Comparison of ENCODE assay signal across 8 mouse cellular contexts in genomic region chr11:22857705-22858440, GRCm38 (mm10). TPM values are rescaled to one million over a fixed set of nuclear protein-coding genes. Genes with fewer than 3 reads are reported as not detected.
DNase-seq lines count a peak whose midpoint lies in the region; ATAC-seq and TF ChIP-seq lines count a peak whose summit lies in the region.

No protein-coding gene starts in this region.

- peak overlapping the region; percentile 98 for H3K4me2 ChIP-seq in forebrain, postnatal 0 days (ENCODE audit: low read depth)
- H3K4me2 ChIP-seq in limb, embryonic 13.5 days (replicated peaks) = peak overlapping the region; percentile 99

- TF ChIP-seq CTCF in E14TG2a.4 (conservative IDR thresholded peaks at IDR 0.05; ENCODE audit: low read length) = no peak
- no peak for TF ChIP-seq CTCF in forebrain, postnatal 0 days (IDR thresholded peaks at IDR 0.05; ENCODE audit: low read depth)

- peak overlapping the region; percentile 96 for H3K4me3 ChIP-seq in E14TG2a.4 (replicated peaks; ENCODE audit: low read length)
- peak overlapping the region; percentile 74 for H3K4me3 ChIP-seq in forebrain, postnatal 0 days (ENCODE audit: low read depth, low read length)
- H3K4me3 ChIP-seq in limb, embryonic 13.5 days = peak overlapping the region; percentile 72

- no peaks in the 10 kb centered on the region for H3K27me3 ChIP-seq in E14TG2a.4 (ENCODE audit: insufficient read depth, low read length)
- peaks cover 34% of the 10 kb centered on the region for H3K27me3 ChIP-seq in forebrain, postnatal 0 days (ENCODE audit: insufficient read depth, low read length)
- H3K27me3 ChIP-seq in limb, embryonic 13.5 days = peaks cover 64% of the 10 kb centered on the region

- peak; percentile 40 for DNase-seq in embryo, embryonic 10.5 days (ENCODE audit: low spot score)
- DNase-seq in embryo, embryonic 10 days (ENCODE audit: low spot score) = no peak
- peak; percentile 37 for DNase-seq in forebrain, postnatal 0 days
- DNase-seq in urinary bladder, adult 2 months (ENCODE audit: low spot score) = no peak
- DNase-seq in Muller cell, postnatal 12 days (ENCODE audit: inconsistent ontology term) = no peak

- H3K36me3 ChIP-seq in E14TG2a.4 (ENCODE audit: insufficient read depth, low read length) = peaks cover 25% of the 10 kb centered on the region
- H3K36me3 ChIP-seq in forebrain, postnatal 0 days (ENCODE audit: insufficient read depth) = no peaks in the 10 kb centered on the region
- no peaks in the 10 kb centered on the region for H3K36me3 ChIP-seq in limb, embryonic 13.5 days

- no peak for ATAC-seq in forebrain, postnatal 0 days
- no peak for ATAC-seq in limb, embryonic 13.5 days (ENCODE audit: low FRiP score, low read depth)
- ATAC-seq in monocyte, adult 5-6 weeks (replicated peaks; ENCODE audit: insufficient number of reproducible peaks, low FRiP score, low TSS enrichment, poor library complexity, severe bottlenecking) = peak; percentile 53

- H3K4me1 ChIP-seq in E14TG2a.4 (replicated peaks; ENCODE audit: low read depth, low read length) = peaks cover 74% of the 10 kb centered on the region
- peaks cover 11% of the 10 kb centered on the region; the same call in 1 of the 2 replicates for H3K4me1 ChIP-seq in forebrain, postnatal 0 days (ENCODE audit: insufficient read depth)
- peaks cover 22% of the 10 kb centered on the region for H3K4me1 ChIP-seq in limb, embryonic 13.5 days

- 20% methylated on average over 25 of the region's 25 CpGs for WGBS in forebrain, postnatal 0 days
- WGBS in limb, embryonic 13.5 days = 17% methylated on average over 25 of the region's 25 CpGs

- no peak overlapping the region for H3K9ac ChIP-seq in forebrain, postnatal 0 days
- peak overlapping the region; percentile 73; the same call in 1 of the 2 replicates for H3K9ac ChIP-seq in limb, embryonic 13.5 days

- H3K9me3 ChIP-seq in E14TG2a.4 (ENCODE audit: low read length) = no peaks in the 10 kb centered on the region
- no peaks in the 10 kb centered on the region for H3K9me3 ChIP-seq in forebrain, postnatal 0 days (ENCODE audit: low read length)
- no peaks in the 10 kb centered on the region for H3K9me3 ChIP-seq in limb, embryonic 13.5 days

- no peak overlapping the region for H3K27ac ChIP-seq in forebrain, postnatal 0 days (ENCODE audit: low read depth, low read length)
- H3K27ac ChIP-seq in limb, embryonic 13.5 days = no peak overlapping the region

RNA-seq across cellular contexts. Expression of gene B3gnt2, which starts 2.9 kb away (rescaled TPM):
- 3.1 and 6.7 TPM in 2 replicates for total RNA-seq in forebrain, postnatal 0 days (2014; rRNA removed)
- 3.0 and 3.6 TPM in 2 replicates for polyA plus RNA-seq in forebrain, postnatal 0 days (2015; fragmentation: Nextera tagmentation; extraction: Ambion mirVana)
- polyA plus RNA-seq in limb, embryonic 13.5 days (2015; fragmentation: Nextera tagmentation; extraction: Ambion mirVana) = 5.5 TPM in 2 replicates
- 3.6 to 30.4 TPM (median 8.5 TPM) in 3 replicates for total RNA-seq in monocyte, adult 5-6 weeks (2017)
- 22.6 and 25.7 TPM in 2 replicates for polyA plus RNA-seq in urinary bladder, adult 2 months (2012; rRNA removed)

Comparison
In these comparisons a context has a peak if more than half of its experiments do, and no peak if none do; other contexts are left out.
1. DNase-seq: peak in embryo, embryonic 10.5 days (single experiment) and forebrain, postnatal 0 days (single experiment); none in embryo, embryonic 10 days (single experiment), urinary bladder, adult 2 months (single experiment) and Muller cell, postnatal 12 days (single experiment).
2. Peak in every context shown above with its lines, with median percentiles within 50 percentile points of each other: H3K4me3 ChIP-seq.